In the genomic region with DNA sequence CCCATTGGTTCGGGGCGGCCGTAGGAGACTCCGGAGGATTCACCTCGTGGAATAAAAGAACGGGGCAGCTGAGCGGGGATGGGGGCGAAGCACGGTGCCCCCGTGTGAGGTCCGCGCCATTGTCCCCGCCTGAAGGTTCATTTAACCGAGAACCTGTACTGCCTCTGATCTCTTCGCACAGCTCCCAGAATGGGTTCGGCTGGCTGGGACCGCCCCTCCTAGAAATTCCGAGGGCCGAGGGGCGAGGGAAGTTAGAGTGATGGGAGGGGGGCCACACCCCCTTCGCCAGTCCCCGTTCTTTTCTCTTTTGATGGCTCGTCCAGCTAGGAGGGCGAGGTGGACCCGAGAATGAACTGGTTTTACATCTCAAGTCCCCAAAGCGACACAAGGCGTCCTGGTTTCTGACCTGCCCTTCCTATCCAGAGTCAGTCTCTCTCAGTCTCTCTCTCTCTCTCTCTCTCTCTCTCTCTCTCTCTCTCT, we compare ENCODE assay signal across 8 mouse cellular contexts. TPM values are rescaled to one million over a fixed set of nuclear protein-coding genes. Genes with fewer than 3 reads are reported as not detected.
DNase-seq lines count a peak whose midpoint lies in the region; ATAC-seq and TF ChIP-seq lines count a peak whose summit lies in the region.

No protein-coding gene starts in this region.

- peak overlapping the region; percentile 68 for H3K4me3 ChIP-seq in gastrocnemius, adult 2 months
- peak overlapping the region; percentile 28 for H3K4me3 ChIP-seq in heart, postnatal 0 days (ENCODE audit: low read depth, low read length)
- H3K4me3 ChIP-seq in midbrain, embryonic 14.5 days (replicated peaks; ENCODE audit: low read depth, low read length): peak overlapping the region; percentile 29

- intact Hi-C loops in gastrocnemius, adult 2 months (cut with DNase I): loop anchor here (10.0 kb wide), 1 partner anchor 149 kb away; the partner anchor contains the start of gene Foxd1

- H3K36me3 ChIP-seq in heart, postnatal 0 days (replicated peaks; ENCODE audit: control insufficient read depth, insufficient read depth, low read length): no peaks in the 10 kb centered on the region
- H3K36me3 ChIP-seq in midbrain, embryonic 14.5 days (ENCODE audit: control insufficient read depth, insufficient read depth, low read length): no peaks in the 10 kb centered on the region

- 2% methylated on average over 27 of the region's 27 CpGs for WGBS in heart, postnatal 0 days
- WGBS in midbrain, embryonic 14.5 days: under 1% methylated on average over 27 of the region's 27 CpGs

- no peak for TF ChIP-seq EP300 in heart, postnatal 0 days (IDR thresholded peaks at IDR 0.05; ENCODE audit: low read depth)

- peaks cover 96% of the 10 kb centered on the region for H3K27me3 ChIP-seq in heart, postnatal 0 days (ENCODE audit: control insufficient read depth, insufficient read depth, low read length)
- peaks cover 87% of the 10 kb centered on the region for H3K27me3 ChIP-seq in midbrain, embryonic 14.5 days (ENCODE audit: control insufficient read depth, insufficient read depth, low read length)

- no peak overlapping the region for H3K27ac ChIP-seq in gastrocnemius, adult 2 months
- no peak overlapping the region for H3K27ac ChIP-seq in heart, postnatal 0 days (ENCODE audit: low read depth)
- H3K27ac ChIP-seq in midbrain, embryonic 14.5 days (replicated peaks; ENCODE audit: low read depth, low read length): no peak overlapping the region

- no peak for TF ChIP-seq CTCF in gastrocnemius, adult 2 months (IDR thresholded peaks at IDR 0.05)
- no peak for TF ChIP-seq CTCF in heart, postnatal 0 days (IDR thresholded peaks at IDR 0.05; ENCODE audit: low read depth)

- no peak for ATAC-seq in heart, postnatal 0 days (ENCODE audit: insufficient read depth, low read depth)
- ATAC-seq in midbrain, embryonic 14.5 days (ENCODE audit: low FRiP score, low TSS enrichment): peak; percentile 34; the same call in 1 of the 2 replicates

- H3K4me1 ChIP-seq in heart, postnatal 0 days (ENCODE audit: control insufficient read depth, insufficient read depth): 0 out of 2 replicates have a peak, but pooled peaks cover 3% of the 10 kb centered on the region
- peaks cover 10% of the 10 kb centered on the region; the same call in 1 of the 2 replicates for H3K4me1 ChIP-seq in midbrain, embryonic 14.5 days (ENCODE audit: control insufficient read depth, insufficient read depth, low read length)

- no peaks in the 10 kb centered on the region for H3K9me3 ChIP-seq in heart, postnatal 0 days (replicated peaks; ENCODE audit: control insufficient read depth, low read length)
- H3K9me3 ChIP-seq in midbrain, embryonic 14.5 days (ENCODE audit: control insufficient read depth, low read length): no peaks in the 10 kb centered on the region

- no peak for DNase-seq in gastrocnemius, adult 2 months
- no peak for DNase-seq in gastrocnemius, adult 18-20 months (ENCODE audit: low spot score)
- DNase-seq in Muller cell, postnatal 12 days (ENCODE audit: inconsistent ontology term): peak; percentile 49
- DNase-seq in heart, postnatal 0 days (ENCODE audit: low spot score): no peak
- peak; percentile 53 for DNase-seq in midbrain, embryonic 14.5 days
- DNase-seq in ovary, adult 18-20 months (ENCODE audit: low spot score): no peak
- DNase-seq in lung, adult 18-20 months: no peak
- DNase-seq in thymus, adult 18-20 months: no peak

- H3K9ac ChIP-seq in heart, postnatal 0 days (replicated peaks; ENCODE audit: low read depth, low read length): no peak overlapping the region
- no peak overlapping the region for H3K9ac ChIP-seq in midbrain, embryonic 14.5 days (replicated peaks; ENCODE audit: low read length)

- H3K4me2 ChIP-seq in heart, postnatal 0 days (ENCODE audit: low read depth, low read length): peak overlapping the region; percentile 48
- H3K4me2 ChIP-seq in midbrain, embryonic 14.5 days (ENCODE audit: low read length): peak overlapping the region; percentile 60

RNA-seq across cellular contexts. Expression of gene Gm10320, which starts 12.4 kb away (rescaled TPM):
- total RNA-seq in gastrocnemius, adult 2 months (2021): not detected
- total RNA-seq in gastrocnemius, adult 18-20 months (2021): not detected
- 13.1 TPM in 1 of 2 replicates, not detected in the other for total RNA-seq in heart, postnatal 0 days (2014; rRNA removed; ENCODE audit: low replicate concordance)
- polyA plus RNA-seq in heart, postnatal 0 days (2015; fragmentation: Nextera tagmentation; extraction: Ambion mirVana): 0.27 and 0.66 TPM in 2 replicates
- polyA plus RNA-seq in midbrain, embryonic 14.5 days (2014; fragmentation: Nextera tagmentation; extraction: Ambion mirVana): 0.67 and 0.70 TPM in 2 replicates

Comparison
In these comparisons a context has a peak if more than half of its experiments do, and no peak if none do; other contexts are left out.
1. DNase-seq: peak in Muller cell, postnatal 12 days (single experiment) and midbrain, embryonic 14.5 days (single experiment); none in gastrocnemius, adult 2 months (single experiment), gastrocnemius, adult 18-20 months (single experiment), heart, postnatal 0 days (single experiment), ovary, adult 18-20 months (single experiment), lung, adult 18-20 months (0 of 2) and thymus, adult 18-20 months (0 of 2).
2. Peak in every context shown above with its lines, with median percentiles within 50 percentile points of each other: H3K4me3 ChIP-seq.